Mouse (Mus musculus) heart, embryonic 11.5 days (tissue): ENCODE data around the gene Rcsd1. TPM values are rescaled to one million over a fixed set of nuclear protein-coding genes. Genes with fewer than 3 reads are reported as not detected.

Experiments used
- ATAC-seq: fragments of 200-750 bp; cut with Nextera tagmentation; replicated peaks from 2 replicates; pipeline ENCODE4 v1.8.0; 2017; ENCODE audit warnings: moderate library complexity; ENCODE audit not compliant: insufficient number of reproducible peaks, low FRiP score, low TSS enrichment
- H3K27ac ChIP-seq: fragments of 300-500 bp; sonication (generic); 2 replicates; pipeline ENCODE4 v1.5.1; 2014; ENCODE audit warnings: mild to moderate bottlenecking, low read depth, low read length
- H3K27me3 ChIP-seq: fragments of 300-500 bp; sonication (generic); 2 replicates; pipeline ENCODE4 v1.6.1; 2014; ENCODE audit warnings: mild to moderate bottlenecking, low read length, mixed read lengths; ENCODE audit not compliant: control insufficient read depth, insufficient read depth
- H3K36me3 ChIP-seq: fragments of 300-500 bp; sonication (generic); 2 replicates; pipeline ENCODE4 v1.6.1; 2014; ENCODE audit warnings: mild to moderate bottlenecking, low read length, moderate library complexity, mixed read lengths; ENCODE audit not compliant: control insufficient read depth, insufficient read depth
- H3K4me1 ChIP-seq: fragments of 300-500 bp; sonication (generic); 2 replicates; pipeline ENCODE4 v1.6.1; 2014; ENCODE audit warnings: low read length; ENCODE audit not compliant: control insufficient read depth, insufficient read depth
- H3K4me2 ChIP-seq: fragments of 300-500 bp; sonication (generic); 2 replicates; pipeline ENCODE4 v1.6.1; 2014; ENCODE audit warnings: mild to moderate bottlenecking, moderate library complexity
- H3K4me3 ChIP-seq: fragments of 300-500 bp; sonication (generic); 2 replicates; pipeline ENCODE4 v1.5.1; 2014; ENCODE audit warnings: low read depth, low read length
- H3K9ac ChIP-seq: fragments of 300-500 bp; sonication (generic); 2 replicates; pipeline ENCODE4 v1.6.1; 2014; ENCODE audit warnings: mild to moderate bottlenecking, low read depth, low read length, moderate library complexity
- H3K9me3 ChIP-seq: fragments of 300-500 bp; sonication (generic); replicated peaks from 2 replicates; pipeline ENCODE4 v1.6.1; 2016; ENCODE audit warnings: low read length; ENCODE audit not compliant: control insufficient read depth
- WGBS: fragments of 180-500 bp; shearing (Covaris S2); extraction: QIAGEN DNeasy Blood & Tissue Kit; methylation state at CpG from one replicate; pipeline ENCODE4 v1.1.7; 2014; ENCODE audit not compliant: insufficient replicate concordance; 5-methylcytosine and 5-hydroxymethylcytosine counted together
- polyA plus RNA-seq: library from polyadenylated mRNA; unstranded; fragments of >200 nt; fragmentation: Nextera tagmentation; extraction: Ambion mirVana; gene quantifications from 2 replicates; pipeline ENCODE4 v1.2.1, GENCODE M21; 2014

Gene Rcsd1
- polyA plus RNA-seq, 1 experiment from 2014 or later, result 85.4 TPM

DNA sequence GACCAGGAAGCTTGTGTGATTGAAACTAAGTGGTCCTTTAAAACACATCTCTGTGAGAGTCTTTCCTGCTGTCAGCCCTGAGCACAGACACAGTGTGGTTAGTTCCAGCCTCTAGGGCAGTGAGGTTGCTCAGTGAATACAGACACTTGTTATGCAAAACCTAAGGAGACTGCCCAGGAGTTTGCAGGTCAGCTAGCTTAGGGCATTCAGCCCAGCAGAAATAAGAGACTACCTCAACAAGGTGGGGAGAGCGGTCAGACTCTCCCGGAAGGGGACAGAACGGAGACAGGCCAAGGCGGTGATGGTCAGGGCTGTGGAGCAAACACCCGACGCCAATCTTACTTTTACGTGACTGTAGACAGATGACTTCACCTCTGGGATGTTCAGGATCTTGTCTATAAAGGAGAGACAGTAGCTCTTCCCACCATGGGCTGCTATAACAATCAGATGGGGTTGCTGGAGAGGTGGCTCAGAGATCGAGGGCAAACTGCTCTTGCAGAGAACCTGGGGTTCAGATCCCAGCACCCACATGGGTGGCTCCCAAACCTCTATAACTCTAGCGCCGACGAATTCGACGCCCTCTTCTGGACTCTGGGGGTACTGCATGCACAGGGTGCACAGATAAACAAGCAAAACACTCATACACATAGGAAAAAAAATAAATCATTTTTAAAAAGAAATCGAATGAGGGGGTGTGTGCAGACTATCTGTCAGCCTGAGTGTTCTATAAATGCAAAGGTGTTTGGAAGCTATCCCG, 30.5 kb downstream of the Rcsd1 start:
- Histone ChIP-seq H3K4me2 (no peak overlapping the region), H3K4me1 (peaks cover 81% of the 10 kb centered on the region), H3K27ac (peak overlapping the region; percentile 66), H3K36me3 (0 out of 2 replicates have a peak, but pooled peaks cover 2% of the 10 kb centered on the region), H3K9ac (no peak overlapping the region), H3K9me3 (no peaks in the 10 kb centered on the region), H3K4me3 (no peak overlapping the region), H3K27me3 (no peaks in the 10 kb centered on the region)
- no peak for ATAC-seq
- 69% methylated on average over 15 of the region's 15 CpGs for WGBS

DNA sequence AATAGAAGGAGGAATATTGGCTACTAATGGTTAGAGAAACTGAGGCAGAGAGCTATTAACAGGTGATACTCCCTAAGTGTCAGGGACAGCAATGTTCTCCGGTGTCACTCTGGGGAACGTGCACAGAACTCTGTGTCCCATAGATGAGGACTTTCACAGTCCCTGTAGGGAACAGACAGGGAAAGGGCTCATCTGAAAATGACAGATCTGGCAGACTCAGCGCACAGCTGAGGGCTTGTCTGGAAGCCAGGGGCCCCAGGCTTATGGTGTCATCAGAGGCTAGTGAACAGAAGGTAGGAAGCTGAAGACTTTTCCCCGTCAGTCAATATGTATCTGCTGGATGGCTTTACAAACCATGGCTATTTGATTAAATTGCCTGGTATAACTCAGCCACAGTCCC, 32.0 kb downstream of the Rcsd1 start:
- Histone ChIP-seq H3K9ac (no peak overlapping the region), H3K4me1 (peaks cover 77% of the 10 kb centered on the region)
- no peak for ATAC-seq

DNA sequence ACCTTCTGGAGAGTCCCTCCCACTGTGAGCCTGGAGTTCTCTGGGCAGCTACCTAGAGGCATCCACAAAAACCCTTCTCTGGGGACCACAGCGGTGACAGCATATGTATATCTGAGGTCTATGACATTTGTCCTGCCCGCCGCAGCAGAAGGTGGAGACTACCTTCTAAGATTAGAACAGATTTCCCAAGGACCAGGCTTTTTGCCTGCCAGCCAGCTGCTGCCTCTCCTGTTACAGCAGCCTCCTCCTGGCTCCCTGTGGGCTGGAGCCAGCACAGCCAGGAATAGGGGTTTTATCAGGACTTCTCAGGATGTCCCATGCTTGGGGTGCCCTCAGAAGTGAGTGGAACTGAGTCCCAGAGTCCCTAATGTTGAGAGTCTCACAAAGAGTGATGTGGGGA, 32.6 kb downstream of the Rcsd1 start:
- 0 out of 2 replicates have a peak overlapping the region, but pooled peaks have one; percentile 24 for H3K9ac ChIP-seq
- no peaks in the 10 kb centered on the region for H3K27me3 ChIP-seq
- peaks cover 71% of the 10 kb centered on the region for H3K4me1 ChIP-seq
- no peaks in the 10 kb centered on the region for H3K9me3 ChIP-seq
- peak overlapping the region; percentile 60 for H3K27ac ChIP-seq
- H3K4me3 ChIP-seq, result no peak overlapping the region
- WGBS, result 30% methylated on average over 3 of the region's 3 CpGs
- no peak for ATAC-seq
- 0 out of 2 replicates have a peak, but pooled peaks cover 2% of the 10 kb centered on the region for H3K36me3 ChIP-seq
- no peak overlapping the region for H3K4me2 ChIP-seq

More for the DNA sequence above, 32.0 kb downstream of the Rcsd1 start:
- Histone ChIP-seq H3K36me3 (0 out of 2 replicates have a peak, but pooled peaks cover 2% of the 10 kb centered on the region), H3K4me2 (peak overlapping the region; percentile 16), H3K4me3 (no peak overlapping the region), H3K9me3 (no peaks in the 10 kb centered on the region), H3K27ac (peak overlapping the region; percentile 60), H3K27me3 (no peaks in the 10 kb centered on the region)
- WGBS, result 55% methylated on average over 4 of the region's 4 CpGs

DNA sequence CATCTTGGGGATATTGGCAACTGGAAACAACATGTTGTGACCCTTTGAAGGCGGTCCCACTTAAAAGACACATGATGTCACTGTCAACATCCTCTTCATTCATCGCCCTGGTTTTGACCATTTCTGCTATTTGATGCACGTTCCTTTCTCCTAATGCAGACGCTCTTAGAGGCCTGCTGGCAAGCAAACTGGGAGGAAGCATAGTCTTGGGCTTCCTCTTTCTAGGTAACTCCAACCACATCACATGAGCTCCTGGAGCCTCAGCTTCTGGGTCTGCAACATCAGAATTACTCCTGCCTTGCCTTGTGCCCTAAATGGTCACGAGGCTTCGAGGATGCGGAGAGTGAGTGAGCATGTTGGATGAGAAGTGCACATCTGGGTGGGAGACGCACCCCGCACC, 34.4 kb downstream of the Rcsd1 start:
- peaks cover 69% of the 10 kb centered on the region for H3K4me1 ChIP-seq
- 81% methylated on average over 9 of the region's 9 CpGs for WGBS
- 0 out of 2 replicates have a peak, but pooled peaks cover 5% of the 10 kb centered on the region for H3K36me3 ChIP-seq

DNA sequence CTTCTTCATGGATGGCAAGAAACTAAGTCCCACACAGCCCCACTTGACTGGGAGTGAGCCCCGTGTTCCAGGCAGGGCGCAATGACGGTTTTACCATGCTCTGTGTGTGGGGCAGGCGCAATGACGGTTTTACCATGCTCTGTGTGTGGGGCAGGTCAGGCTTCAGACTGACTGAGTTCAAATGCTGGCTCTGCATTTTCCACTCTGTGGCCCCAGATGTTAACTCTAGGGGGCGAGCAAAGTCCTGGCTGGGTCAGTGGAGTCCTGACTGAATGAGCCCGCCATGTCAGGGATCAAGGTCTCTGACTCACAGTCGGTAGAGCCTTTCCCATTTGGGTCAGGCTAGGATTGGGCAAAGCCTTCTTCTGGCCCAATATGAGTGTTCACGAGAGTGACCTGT, 37.2 kb downstream of the Rcsd1 start:
- H3K9ac ChIP-seq, result no peak overlapping the region

More for the DNA sequence above, 34.4 kb downstream of the Rcsd1 start:
- ATAC-seq, result no peak
- H3K4me2 ChIP-seq, result no peak overlapping the region
- H3K27me3 ChIP-seq, result no peaks in the 10 kb centered on the region
- H3K9ac ChIP-seq, result no peak overlapping the region
- H3K4me3 ChIP-seq, result no peak overlapping the region
- no peaks in the 10 kb centered on the region for H3K9me3 ChIP-seq
- no peak overlapping the region; the same call in 1 of the 2 replicates for H3K27ac ChIP-seq

DNA sequence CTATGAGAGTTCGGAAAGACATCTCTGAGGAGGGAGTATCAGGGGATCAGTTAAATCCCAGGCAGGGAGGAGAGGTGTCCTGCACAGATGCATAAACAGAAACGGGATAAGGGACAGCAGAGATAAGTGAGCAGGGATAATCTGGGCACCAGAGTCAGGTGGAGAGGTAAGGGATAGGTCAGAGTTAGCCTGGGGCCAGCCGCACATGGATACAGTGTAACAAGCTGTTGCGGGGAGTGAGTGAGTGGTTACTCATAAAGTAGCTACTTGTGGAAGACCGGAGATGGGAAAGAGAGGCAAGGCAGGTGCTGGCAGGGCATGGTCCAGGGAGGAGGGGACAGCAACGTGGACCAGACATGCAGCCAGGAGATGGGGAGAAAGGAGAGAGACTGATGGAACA, 39.5 kb downstream of the Rcsd1 start:
- no peak overlapping the region for H3K4me2 ChIP-seq
- no peaks in the 10 kb centered on the region for H3K9me3 ChIP-seq
- no peaks in the 10 kb centered on the region for H3K27me3 ChIP-seq
- 53% methylated on average over 6 of the region's 6 CpGs for WGBS
- H3K36me3 ChIP-seq, result 0 out of 2 replicates have a peak, but pooled peaks cover 3% of the 10 kb centered on the region
- H3K4me1 ChIP-seq, result peaks cover 67% of the 10 kb centered on the region
- H3K27ac ChIP-seq, result peak overlapping the region; percentile 18; the same call in 1 of the 2 replicates
- no peak for ATAC-seq
- H3K4me3 ChIP-seq, result no peak overlapping the region
- H3K9ac ChIP-seq, result no peak overlapping the region; the same call in 1 of the 2 replicates

More for the DNA sequence above, 37.2 kb downstream of the Rcsd1 start:
- ATAC-seq, result no peak
- H3K36me3 ChIP-seq, result 0 out of 2 replicates have a peak, but pooled peaks cover 3% of the 10 kb centered on the region
- H3K4me2 ChIP-seq, result no peak overlapping the region
- peaks cover 69% of the 10 kb centered on the region for H3K4me1 ChIP-seq
- H3K27me3 ChIP-seq, result no peaks in the 10 kb centered on the region
- no peak overlapping the region for H3K27ac ChIP-seq
- H3K9me3 ChIP-seq, result no peaks in the 10 kb centered on the region
- no peak overlapping the region for H3K4me3 ChIP-seq
- 74% methylated on average over 9 of the region's 9 CpGs for WGBS

DNA sequence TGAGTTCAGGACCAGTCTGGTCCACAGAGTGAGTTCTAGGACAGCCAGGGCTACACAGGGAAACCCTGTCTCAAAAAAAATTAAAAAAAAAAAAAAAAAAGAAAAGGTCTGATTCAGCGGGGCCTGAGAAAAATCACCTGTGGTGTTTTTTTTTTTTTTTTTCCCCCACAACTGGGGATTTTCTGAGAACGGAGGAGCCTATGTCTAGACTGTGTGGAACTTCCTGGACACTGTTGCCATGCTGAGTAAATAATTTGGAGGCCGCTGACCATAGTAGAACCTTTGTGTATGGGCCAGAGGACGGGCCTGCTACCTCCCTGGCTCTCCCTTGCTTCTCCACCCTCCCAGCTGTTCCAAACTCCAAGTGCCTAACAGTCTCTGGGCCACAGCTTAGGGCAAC, 40.7 kb downstream of the Rcsd1 start:
- no peak overlapping the region for H3K4me3 ChIP-seq
- 0 out of 2 replicates have a peak, but pooled peaks cover 6% of the 10 kb centered on the region for H3K36me3 ChIP-seq
- no peak overlapping the region for H3K9ac ChIP-seq
- no peak overlapping the region for H3K4me2 ChIP-seq
- peak overlapping the region; percentile 90; the same call in 1 of the 2 replicates for H3K27ac ChIP-seq
- no peak for ATAC-seq
- H3K9me3 ChIP-seq, result no peaks in the 10 kb centered on the region
- H3K27me3 ChIP-seq, result no peaks in the 10 kb centered on the region
- WGBS, result 45% methylated on average over 4 of the region's 4 CpGs
- peaks cover 59% of the 10 kb centered on the region for H3K4me1 ChIP-seq

DNA sequence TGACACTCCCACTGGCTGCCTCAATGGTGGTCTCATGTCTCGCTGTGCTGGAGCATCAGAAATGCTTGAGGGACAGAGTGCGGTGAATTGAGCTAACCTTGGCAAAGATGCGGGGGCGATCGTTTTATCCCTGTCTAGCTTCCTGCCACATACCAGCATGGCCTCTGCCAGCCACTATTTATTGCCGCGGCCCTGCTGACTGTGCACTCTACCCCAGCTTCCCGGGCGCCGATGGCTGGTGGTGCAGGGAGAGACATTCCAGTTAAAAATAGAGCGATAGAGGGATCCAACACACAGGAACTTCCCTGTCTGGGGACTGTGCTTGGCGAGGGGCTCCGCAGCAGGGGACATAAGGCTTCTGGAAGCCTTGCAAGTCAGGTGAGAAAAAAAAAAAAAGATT, 42.2 kb downstream of the Rcsd1 start:
- peak overlapping the region; percentile 40 for H3K4me2 ChIP-seq
- H3K4me3 ChIP-seq, result no peak overlapping the region
- H3K4me1 ChIP-seq, result peaks cover 73% of the 10 kb centered on the region
- no peaks in the 10 kb centered on the region for H3K27me3 ChIP-seq
- peak overlapping the region; percentile 90 for H3K27ac ChIP-seq
- H3K9me3 ChIP-seq, result no peaks in the 10 kb centered on the region
- peaks cover 8% of the 10 kb centered on the region; the same call in 1 of the 2 replicates for H3K36me3 ChIP-seq
- ATAC-seq, result no peak
- 22% methylated on average over 13 of the region's 13 CpGs for WGBS
- H3K9ac ChIP-seq, result peak overlapping the region; percentile 43; the same call in 1 of the 2 replicates
